24 mouse cellular contexts compared by ENCODE assay signal in genomic region chr5:124152734-124153133, GRCm38 (mm10). TPM values are rescaled to one million over a fixed set of nuclear protein-coding genes. Genes with fewer than 3 reads are reported as not detected.
DNase-seq lines count a peak whose midpoint lies in the region; ATAC-seq and TF ChIP-seq lines count a peak whose summit lies in the region.
"Had no signal": no experiment of that assay in that cellular context is flagged by ENCODE, and none has a peak within 500 bp of the region (broad histone marks: within the 10 kb centered on the region; RNA-seq: fewer than 3 reads in every experiment).

No protein-coding gene starts in this region.

- TF ChIP-seq CTCF in gastrocnemius, adult 2 months (IDR thresholded peaks at IDR 0.05): no peak
- no peak for TF ChIP-seq CTCF in lung, embryonic 14.5 days (IDR thresholded peaks at IDR 0.05; ENCODE audit: low read depth)

- intact Hi-C loops in gastrocnemius, adult 2 months (cut with DNase I): no loop called here
- intact Hi-C loops in gastrocnemius, postnatal 36 days (cut with DNase I): no loop called here

- peak overlapping the region; percentile 63 for H3K27ac ChIP-seq in gastrocnemius, adult 2 months
- 0 out of 2 replicates have a peak overlapping the region, but pooled peaks have one; percentile 13 for H3K27ac ChIP-seq in lung, embryonic 14.5 days (ENCODE audit: low read depth)
- H3K27ac ChIP-seq: forebrain, embryonic 10.5 days; forebrain, embryonic 13.5 days; heart, embryonic 13.5 days; hindbrain, embryonic 14.5 days had no signal

- WGBS in lung, embryonic 14.5 days: 57% methylated on average over 4 of the region's 4 CpGs

- H3K9ac ChIP-seq in lung, embryonic 14.5 days: no peak overlapping the region
- H3K9ac ChIP-seq: forebrain, embryonic 13.5 days; heart, embryonic 13.5 days; hindbrain, embryonic 14.5 days had no signal

- ATAC-seq in lung, embryonic 14.5 days (ENCODE audit: insufficient read depth): no peak
- ATAC-seq in CD4-positive, CD25-positive, alpha-beta regulatory T cell, adult 4 months: no peak
- ATAC-seq: forebrain, embryonic 13.5 days; forebrain, embryonic 16.5 days; Patski had no signal

- 0 out of 2 replicates have a peak, but pooled peaks cover 7% of the 10 kb centered on the region for H3K4me1 ChIP-seq in lung, embryonic 14.5 days (ENCODE audit: insufficient read depth)
- H3K4me1 ChIP-seq: forebrain, embryonic 13.5 days had no signal

- H3K4me2 ChIP-seq in lung, embryonic 14.5 days: peak overlapping the region; percentile 16; the same call in 1 of the 2 replicates
- H3K4me2 ChIP-seq: forebrain, embryonic 13.5 days; heart, embryonic 13.5 days; hindbrain, embryonic 14.5 days had no signal

- no peaks in the 10 kb centered on the region for H3K36me3 ChIP-seq in lung, embryonic 14.5 days (ENCODE audit: insufficient read depth)

- DNase-seq in gastrocnemius, adult 2 months: no peak
- no peak for DNase-seq in gastrocnemius, postnatal 36 days
- peak; percentile 36 for DNase-seq in lung, embryonic 14.5 days
- DNase-seq in lung, postnatal 10 days: no peak
- peak; percentile 66 for DNase-seq in lung, postnatal 25 days (ENCODE audit: low spot score)
- no peak for DNase-seq in kidney, postnatal 4 days
- DNase-seq: adrenal gland, postnatal 10 days; adrenal gland, postnatal 36 days; cerebellum, adult 18-20 months; cerebellum, adult 9-10 months; cerebellum, postnatal 14 days; gastrocnemius, postnatal 14 days; heart, adult 18-20 months; heart, postnatal 14 days; heart, postnatal 4 days had no signal

- H3K4me3 ChIP-seq in gastrocnemius, adult 2 months: no peak overlapping the region
- no peak overlapping the region for H3K4me3 ChIP-seq in lung, embryonic 14.5 days (ENCODE audit: low read depth, low read length)
- H3K4me3 ChIP-seq: forebrain, embryonic 10.5 days; forebrain, embryonic 13.5 days; heart, embryonic 13.5 days had no signal

- H3K27me3 ChIP-seq in lung, embryonic 14.5 days (ENCODE audit: insufficient read depth, low read length): no peaks in the 10 kb centered on the region
- H3K27me3 ChIP-seq: CH12.LX; forebrain, embryonic 13.5 days; heart, embryonic 13.5 days; Patski had no signal

- no peaks in the 10 kb centered on the region for H3K9me3 ChIP-seq in lung, embryonic 14.5 days (ENCODE audit: low read depth, low read length)
- H3K9me3 ChIP-seq: forebrain, embryonic 10.5 days; forebrain, embryonic 13.5 days; G1E; heart, embryonic 13.5 days had no signal

RNA-seq across cellular contexts. Expression of gene Arl6ip4, which starts 36.8 kb away (rescaled TPM):
- total RNA-seq in gastrocnemius, adult 2 months (2021): 10 to 100 TPM; 38.3 to 41.2 TPM
- 10 to 100 TPM; 42.8 to 47.6 TPM for total RNA-seq in gastrocnemius, postnatal 36 days (2021)
- polyA plus RNA-seq in lung, embryonic 14.5 days (2014; fragmentation: Nextera tagmentation; extraction: Ambion mirVana): 100.0 and 105 TPM in 2 replicates
- 10 to 100 TPM; 48.7 to 61.0 TPM for polyA plus RNA-seq in CD4-positive, CD25-positive, alpha-beta regulatory T cell, adult 4 months (2017; shearing (Covaris generic))

RNA-seq across cellular contexts. Expression of gene Ogfod2, which starts 40.6 kb away (rescaled TPM):
- total RNA-seq in gastrocnemius, adult 2 months (2021): 10 to 100 TPM; 11.7 to 12.2 TPM
- 10 to 100 TPM; 10.5 to 10.6 TPM for total RNA-seq in gastrocnemius, postnatal 36 days (2021)
- polyA plus RNA-seq in lung, embryonic 14.5 days (2014; fragmentation: Nextera tagmentation; extraction: Ambion mirVana): 13.3 and 13.4 TPM in 2 replicates
- 10 to 100 TPM; 25.6 to 51.6 TPM for polyA plus RNA-seq in CD4-positive, CD25-positive, alpha-beta regulatory T cell, adult 4 months (2017; shearing (Covaris generic))

RNA-seq across cellular contexts. Expression of gene Abcb9, which starts 57.1 kb away (rescaled TPM):
- total RNA-seq in gastrocnemius, adult 2 months (2021): 10 to 100 TPM in 1 of 2 experiments, 1 to 10 TPM in 1; 7.1 to 11.9 TPM
- 1 to 10 TPM; 8.1 to 8.8 TPM for total RNA-seq in gastrocnemius, postnatal 36 days (2021)
- 0.88 and 1.1 TPM in 2 replicates for polyA plus RNA-seq in lung, embryonic 14.5 days (2014; fragmentation: Nextera tagmentation; extraction: Ambion mirVana)
- polyA plus RNA-seq in CD4-positive, CD25-positive, alpha-beta regulatory T cell, adult 4 months (2017; shearing (Covaris generic)): 10 to 100 TPM; 16.1 to 16.6 TPM

Comparison
In these comparisons a context has a peak if more than half of its experiments do, and no peak if none do; other contexts are left out.
1. DNase-seq: peak in lung, embryonic 14.5 days (single experiment) and lung, postnatal 25 days (single experiment); none in gastrocnemius, adult 2 months (single experiment), gastrocnemius, postnatal 36 days (0 of 2), lung, postnatal 10 days (single experiment) and kidney, postnatal 4 days (0 of 2).